Mouse (Mus musculus) layer of hippocampus, adult 8-10 months (tissue): ENCODE results near the gene Yeats2. TPM values are rescaled to one million over a fixed set of nuclear protein-coding genes. Genes with fewer than 3 reads are reported as not detected.
"Not testable (repeated sequence)": the region's sequence is repeated elsewhere in the genome, so short reads cannot be mapped to it uniquely, and the experiment has no call there.

Source experiments
- DNase-seq, 2 experiments: peaks; one replicate each; pipeline ENCODE4 v3.0.0; 2022; ENCODE audit warnings: low spot score in 2 of 2
- total RNA-seq, 4 experiments: library from RNA; stranded (reverse); gene quantifications; 2 replicates each; pipeline ENCODE4 v1.2.4; 2022

Gene Yeats2
- 10 to 100 TPM; 32.7 to 58.6 (median 42.8) TPM for total RNA-seq

DNA sequence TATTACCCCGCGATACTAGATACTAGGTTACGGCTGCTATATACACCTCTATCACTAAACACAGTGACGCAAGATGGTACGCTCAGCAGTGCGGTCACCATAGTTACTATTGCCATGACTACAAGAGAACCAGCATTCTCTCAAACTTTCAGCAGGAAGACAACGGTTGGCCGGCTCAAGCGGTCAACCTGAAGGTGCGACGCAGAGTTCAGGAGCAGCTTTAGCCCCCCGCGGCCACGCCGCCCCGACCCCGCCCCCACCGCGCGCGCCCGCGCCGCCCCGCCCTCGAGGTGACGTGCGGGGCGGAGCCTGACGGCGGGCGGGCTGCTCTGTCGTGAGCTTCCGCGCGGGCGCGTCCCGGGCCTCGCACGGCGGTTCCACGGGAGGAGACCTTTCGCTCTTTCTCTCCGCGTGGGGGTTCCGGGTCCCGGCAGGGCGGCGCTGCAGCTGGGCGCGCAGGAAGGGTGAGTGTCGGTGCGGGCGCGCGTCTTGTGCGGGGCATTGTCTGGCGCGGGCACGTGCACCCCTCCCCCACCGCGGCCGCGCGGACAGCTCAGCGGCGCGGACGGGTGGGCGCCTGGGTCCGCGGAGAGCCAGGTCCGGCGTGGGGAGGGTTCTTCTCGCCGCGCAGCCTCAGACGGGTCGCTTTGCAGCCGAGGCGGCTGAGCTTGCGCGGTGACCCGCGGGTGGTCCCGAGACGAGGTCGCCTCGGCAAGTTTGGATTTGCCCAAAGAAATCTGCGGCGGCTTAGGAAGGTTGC lies at the start of gene Yeats2:
Gene Yeats2 (plus strand): TSS at position 292 of the 760 bp plus-strand sequence.
- DNase-seq: peak; percentile 71 to 79

DNA sequence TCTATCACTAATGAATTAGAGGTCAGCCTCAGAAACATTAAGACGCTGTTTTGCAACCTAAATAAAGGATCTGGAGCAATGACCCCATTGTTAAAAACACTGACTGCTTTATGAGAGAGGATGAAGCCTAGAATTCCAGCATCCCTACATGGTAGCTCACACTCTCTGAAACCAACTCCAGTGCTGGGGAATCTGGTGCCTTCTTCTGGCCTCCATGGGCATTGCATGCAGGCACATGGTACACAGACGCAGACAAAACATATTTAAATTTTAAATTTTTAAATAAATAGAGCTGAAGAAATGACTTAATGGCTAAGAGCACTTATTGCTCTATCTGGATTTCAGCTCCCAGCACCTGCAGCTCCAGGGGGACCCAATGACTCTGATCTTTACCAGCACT lies 44.9 kb upstream of the Yeats2 start:
- no peak for DNase-seq

DNA sequence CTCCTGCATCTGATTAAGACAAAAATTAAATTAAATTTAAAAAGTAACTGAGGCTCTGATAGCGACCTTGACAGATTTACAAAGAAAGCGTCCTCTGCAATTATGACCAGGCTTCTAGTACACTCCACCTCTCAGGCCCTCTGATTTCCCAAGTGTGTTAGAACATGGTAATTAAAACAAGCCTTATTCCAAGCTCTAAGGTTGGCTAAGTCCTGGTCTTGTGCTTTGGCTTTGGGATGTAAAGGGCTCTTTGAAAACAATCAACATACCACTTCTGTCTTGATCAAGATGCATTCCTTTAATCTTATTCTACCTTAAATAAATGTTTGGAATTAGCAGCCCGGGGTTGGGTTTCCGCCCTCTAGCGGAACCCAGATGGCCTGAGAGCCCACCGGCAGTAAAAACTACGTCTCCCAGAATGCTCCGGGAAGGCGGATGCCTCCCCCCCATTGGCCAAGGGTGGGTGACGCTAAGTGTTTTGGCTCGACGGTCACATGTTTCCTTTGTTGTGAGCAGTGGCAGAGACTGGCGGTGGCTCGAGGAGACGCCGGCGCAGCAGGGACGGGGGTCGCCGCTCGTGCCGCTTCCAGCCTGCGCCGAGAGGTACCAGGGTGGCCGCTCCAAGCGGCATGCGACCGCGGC lies 43.7 kb upstream of the Yeats2 start, which contains the start of gene Klhl24:
Gene Klhl24 (plus strand): TSS at position 474 of the 642 bp plus-strand sequence.
- DNase-seq: peak; percentile 94 to 95

DNA sequence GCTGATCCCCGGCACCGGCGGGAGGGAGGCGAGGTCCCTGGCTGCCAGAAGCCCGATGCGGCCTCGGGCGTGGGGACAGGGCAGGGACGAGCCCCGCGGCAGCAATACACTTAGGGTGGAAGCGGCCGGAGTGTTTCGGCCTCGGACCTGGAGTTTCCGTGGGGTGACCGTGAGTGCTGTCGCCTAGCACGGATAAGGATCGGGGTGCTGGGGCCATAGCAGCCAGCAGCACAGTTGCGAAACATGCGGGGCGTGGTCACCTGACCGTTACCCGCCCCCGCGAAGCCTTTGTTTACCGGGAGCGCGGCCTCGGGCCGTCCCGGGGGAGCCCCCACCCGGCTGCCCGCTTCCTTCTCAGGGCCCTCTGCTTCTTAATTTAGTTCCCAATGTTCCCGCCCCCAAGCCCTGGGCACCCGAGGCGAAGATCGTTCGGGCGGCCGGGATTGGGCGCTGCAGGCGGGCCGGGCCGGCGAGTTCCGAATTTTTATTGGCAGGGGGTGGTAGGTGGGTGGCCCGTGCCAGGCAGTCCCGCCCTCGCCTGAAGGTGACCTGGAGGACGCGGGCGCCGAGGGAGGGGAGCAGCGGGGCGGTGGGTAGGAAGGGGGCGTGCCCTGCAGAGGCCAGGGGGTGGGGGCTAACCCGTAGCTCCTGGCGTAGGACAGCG lies 43.0 kb upstream of the Yeats2 start:
- peak; percentile 88 to 90 for DNase-seq

DNA sequence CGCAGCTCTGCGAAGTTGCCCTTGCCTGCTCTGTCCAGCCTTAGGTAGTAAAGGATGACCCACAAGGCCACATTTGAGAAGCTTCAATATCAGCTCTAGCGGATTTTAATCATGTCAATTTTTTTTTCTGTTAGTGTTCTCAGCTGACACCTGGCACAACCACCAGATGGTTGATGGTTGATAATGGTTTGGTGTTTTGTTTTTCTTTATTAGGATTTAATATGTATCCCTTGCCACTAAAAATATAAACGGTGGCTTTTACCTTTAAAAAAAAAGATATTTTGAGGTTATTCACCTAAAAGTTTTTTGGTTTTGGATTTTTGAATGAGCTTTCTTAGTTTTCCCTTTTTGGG lies 42.5 kb upstream of the Yeats2 start:
- DNase-seq: no peak

DNA sequence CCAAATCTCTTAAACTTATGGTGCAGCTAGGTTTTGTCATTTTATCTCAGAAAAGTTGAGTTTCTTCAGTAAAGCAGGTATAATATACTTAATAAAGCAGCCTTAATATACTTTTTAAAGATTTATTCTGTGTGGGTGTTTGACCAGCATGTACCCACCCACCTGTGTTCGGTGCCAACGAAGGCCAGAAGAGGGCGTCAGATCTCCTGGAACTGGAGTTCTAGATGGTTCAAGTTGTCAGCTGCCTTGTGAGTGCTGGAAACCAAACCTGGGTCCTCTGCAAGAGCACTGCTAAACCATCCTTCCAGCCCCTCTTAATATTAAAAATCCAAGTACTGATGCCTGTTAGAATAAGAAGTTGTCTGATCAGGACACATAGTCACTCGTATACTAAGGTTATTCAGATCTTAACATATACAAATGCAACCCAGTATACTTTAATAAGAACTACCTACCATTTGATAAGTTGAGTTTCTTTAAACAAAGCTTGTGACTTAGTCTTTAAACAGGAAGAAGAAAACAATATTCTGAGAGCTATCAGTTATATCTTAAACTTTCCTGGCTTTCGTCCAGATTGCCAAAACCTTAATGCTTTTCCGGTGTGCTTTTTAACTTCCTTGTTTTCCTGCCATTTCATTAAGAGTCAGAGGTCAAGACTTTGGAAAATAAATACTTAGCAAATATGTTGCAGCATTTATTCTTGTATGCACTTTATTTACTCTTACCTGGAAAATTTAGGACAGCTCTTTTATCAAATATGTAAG lies 41.8 kb upstream of the Yeats2 start:
- DNase-seq: no peak

DNA sequence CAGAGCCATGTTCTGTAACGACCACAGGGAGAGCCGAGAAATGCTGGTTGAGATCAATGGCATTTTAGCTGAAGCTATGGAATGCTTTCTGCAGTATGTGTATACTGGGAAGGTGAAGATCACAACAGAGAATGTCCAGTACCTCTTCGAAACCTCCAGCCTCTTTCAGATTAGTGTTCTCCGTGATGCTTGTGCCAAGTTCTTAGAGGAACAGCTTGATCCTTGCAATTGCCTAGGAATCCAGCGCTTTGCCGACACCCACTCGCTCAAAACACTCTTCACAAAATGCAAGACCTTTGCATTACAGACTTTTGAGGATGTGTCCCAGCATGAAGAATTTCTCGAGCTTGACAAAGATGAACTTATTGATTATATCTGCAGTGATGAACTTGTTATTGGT lies 33.9 kb upstream of the Yeats2 start:
- no peak for DNase-seq

DNA sequence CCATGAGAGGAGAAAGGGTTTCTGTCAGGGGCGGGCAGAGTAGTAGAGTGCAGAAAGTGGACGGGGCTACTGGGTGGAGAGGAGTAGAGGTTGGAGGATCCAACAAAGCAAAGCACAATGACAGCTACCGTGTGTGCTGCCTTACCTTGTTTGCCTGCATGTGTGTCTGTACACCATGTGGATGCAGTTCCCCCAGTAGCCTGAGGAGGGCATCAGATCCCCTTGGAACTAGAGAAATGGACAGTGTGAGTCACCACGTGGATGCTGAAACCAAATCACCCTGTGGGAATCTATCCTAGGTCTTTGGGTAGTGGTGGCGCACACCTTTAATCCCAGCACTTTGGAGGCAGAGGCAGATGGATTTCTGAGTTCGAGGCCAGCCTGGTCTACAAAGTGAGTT lies 31.9 kb upstream of the Yeats2 start:
- DNase-seq: no peak

DNA sequence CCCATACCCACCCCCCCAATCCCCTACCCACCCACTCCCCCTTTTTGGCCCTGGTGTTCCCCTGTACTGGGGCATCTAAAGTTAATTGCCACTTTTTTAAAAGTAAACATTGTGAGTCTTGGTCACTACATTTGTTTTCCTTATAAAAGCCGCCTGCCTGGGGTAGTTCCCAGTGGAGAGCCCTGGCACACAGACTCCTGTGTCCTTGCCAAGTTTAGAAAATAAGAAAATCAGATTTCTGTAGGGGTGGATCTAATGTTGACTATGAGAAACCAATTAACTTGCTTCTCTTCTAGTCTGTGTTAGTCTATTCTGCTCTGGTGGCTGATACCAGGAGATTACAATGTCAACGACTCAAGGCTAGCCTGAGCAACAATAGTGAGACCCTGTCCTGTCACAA lies 28.2 kb upstream of the Yeats2 start:
- no peak for DNase-seq

DNA sequence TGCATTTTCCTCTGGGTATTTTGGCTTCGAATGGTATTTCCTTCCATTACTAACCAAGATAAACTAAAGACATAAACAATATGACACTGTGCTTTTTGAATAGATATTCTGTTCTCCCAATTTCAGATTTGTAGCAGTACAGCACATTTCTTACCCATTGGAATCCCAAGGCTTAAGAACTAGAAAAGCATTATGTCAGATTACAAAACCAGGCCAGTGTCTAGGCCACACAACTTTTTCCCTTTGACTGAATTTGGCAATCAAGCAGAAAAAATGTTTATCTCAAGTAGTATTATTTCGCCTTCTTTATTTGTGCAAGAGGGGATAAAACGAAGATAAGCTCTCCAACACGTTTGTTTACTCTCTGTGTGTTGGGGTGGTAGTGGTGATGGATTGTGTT lies 24.8 kb upstream of the Yeats2 start:
- no peak for DNase-seq

DNA sequence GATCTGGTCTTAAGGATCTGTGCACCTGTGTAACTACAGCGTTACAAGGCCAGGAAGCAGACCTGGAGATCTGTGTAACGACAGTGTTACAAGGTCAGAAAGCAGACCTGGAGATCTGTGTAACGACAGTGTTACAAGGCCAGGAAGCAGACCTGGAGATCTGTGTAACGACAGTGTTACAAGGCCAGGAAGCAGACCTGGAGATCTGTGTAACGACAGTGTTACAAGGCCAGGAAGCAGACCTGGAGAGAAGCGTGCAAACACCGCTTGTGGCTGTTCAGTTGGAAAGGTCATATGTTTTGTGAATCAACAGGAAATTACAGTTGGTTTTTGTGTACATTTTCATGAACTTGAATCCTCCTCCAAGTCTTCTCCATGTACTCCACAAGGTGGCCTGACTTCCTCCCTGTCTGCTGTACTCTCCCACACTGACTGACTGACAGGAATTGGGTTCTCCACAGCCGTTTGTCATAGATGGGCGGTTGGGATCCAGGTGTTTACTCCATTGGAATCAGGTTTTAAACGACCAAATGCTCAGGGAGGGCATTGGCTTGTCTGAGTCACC lies 14.5 kb upstream of the Yeats2 start:
- DNase-seq: not testable (repeated sequence)

DNA sequence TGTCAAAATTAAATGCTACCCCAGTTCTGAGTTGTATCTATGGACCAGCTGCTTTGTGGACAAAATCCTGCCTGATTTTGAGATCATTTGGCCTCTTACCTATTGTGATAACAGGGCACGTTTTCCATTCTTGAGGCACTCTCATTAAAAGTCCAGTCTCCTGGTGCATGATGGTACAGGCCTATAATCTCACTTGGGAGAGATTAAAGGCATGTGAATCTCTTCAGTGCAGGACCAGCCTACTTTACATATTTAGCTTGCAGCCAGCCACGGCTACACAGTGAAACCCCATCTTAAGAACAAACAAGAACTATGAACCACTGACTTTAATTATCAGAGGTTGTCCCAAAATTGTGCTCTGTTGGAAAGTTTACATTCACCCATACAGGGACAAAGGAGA lies 10.5 kb upstream of the Yeats2 start:
- DNase-seq: no peak

DNA sequence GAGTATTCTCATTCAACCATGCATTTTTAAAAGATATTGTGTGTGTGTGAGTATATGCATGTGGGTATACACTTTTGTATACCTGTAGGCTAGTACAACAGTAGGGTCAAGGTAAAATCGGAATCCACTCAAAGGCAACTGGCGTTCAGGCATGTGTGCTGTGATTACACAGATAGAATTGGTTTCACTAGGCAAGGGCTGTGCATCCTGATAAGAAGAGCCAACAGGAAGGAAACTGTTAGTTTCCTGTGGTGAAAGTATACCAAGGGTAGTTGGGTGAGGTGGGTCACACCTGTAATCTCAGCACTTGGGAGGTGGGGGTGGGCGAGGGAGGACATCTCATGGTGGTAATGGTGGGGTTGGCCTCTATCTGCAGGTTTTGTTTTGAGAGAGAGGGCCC lies 3.7 kb downstream of the Yeats2 start:
- no peak for DNase-seq

DNA sequence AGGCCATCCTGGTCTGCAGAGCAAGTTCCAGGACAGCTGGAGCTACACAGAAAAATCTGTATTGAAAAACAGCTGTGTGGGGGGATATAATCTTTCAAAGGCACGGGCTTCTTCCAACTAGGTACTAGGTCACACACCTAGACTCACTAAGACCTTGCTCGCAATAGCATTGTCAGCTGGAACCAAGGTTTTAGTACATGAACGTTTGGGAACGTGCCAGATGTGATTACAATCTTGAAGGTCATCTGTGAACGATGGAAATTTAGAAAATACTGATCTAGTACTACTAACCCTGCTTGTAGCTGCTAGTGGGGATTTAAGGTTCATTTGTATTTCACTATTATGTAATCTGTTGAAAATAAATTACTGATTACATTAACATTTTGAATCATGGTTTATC lies 11.1 kb downstream of the Yeats2 start:
- DNase-seq: no peak

DNA sequence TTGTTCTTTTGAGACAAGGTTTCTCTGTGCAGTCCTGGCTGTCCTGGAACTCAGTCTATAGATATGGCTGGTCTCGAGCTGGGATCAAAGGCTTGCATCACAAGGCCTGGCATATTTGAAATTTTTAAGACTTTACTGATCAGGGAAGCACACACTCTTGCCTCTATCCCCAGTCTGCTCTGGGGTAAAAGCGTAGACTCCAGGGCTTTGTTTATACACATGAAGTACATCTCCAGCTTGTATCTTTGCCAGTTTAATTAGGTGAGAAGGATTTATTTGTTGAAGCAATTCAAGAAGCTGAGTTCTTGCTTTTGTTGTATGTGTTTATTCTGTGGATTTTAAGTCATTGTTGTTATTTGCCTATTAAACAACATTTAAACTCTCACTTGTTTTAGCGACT lies 12.9 kb downstream of the Yeats2 start:
- DNase-seq: no peak

DNA sequence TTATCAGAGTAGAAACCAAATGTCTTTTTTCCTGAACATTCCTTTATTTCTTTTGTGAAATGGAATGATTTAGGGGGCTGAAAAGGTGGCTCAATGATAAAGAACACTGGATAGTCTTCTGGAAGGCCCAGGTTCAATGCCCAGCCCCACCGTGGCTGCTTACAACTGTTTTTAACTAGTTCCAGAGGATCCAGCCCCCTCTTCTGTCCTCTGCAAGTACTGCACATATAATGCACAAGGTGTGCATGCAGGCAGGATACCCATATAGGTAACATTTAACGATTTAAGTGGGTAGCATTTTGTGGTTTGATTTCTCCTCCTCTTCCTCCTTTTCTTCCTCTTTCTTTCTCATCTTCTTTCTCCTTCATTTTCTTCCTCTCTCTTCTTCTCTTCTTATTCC lies 19.3 kb downstream of the Yeats2 start:
- DNase-seq: no peak

DNA sequence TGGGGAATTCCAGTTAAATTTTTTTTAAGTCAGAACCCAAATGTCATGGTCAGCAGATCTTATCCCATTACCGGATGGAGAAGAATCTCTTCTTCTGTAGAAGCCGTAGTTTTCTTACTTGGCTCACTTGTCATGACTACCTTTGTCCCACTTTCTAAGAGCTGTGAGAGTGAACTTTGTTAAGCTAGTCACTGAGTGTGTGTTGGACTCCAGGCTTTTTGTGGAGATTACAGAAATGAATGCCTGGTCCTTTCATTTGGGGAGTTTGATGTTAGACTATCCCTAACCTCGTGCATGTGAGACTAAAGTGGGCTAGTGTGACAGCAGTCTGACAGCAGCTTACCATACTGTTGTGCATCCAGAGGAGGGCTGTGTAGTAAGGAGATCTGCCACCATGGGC lies 28.2 kb downstream of the Yeats2 start:
- DNase-seq: no peak

DNA sequence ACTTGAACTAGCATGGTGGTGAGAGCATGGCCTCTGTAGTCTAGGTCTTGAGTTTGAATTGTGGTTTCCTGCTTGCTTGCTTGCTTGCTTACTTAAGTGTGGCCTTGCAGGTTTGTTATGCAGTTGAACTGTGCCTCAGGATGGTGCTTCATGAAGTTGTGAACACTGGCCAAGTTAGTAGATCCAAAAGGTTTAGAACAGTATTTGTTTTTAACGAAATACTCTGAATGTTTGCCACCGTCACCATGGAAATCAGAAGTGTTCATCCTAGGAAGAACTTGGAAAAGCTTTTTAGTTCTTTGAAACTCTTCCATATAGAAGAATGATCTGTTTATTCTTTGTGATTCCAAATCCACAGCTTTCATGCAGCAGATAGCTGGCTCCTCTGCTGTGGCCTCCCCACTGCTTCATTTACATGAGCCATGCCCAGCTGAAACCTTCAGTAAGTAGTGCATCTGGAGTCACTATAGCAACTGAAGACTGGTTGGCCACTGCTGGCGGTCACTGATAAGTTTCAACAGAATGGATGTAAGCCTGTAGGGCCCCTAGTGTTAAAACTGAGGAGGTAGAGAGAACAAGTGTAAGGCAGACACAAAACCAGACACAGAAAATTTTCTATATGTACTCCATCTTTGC lies 28.7 kb downstream of the Yeats2 start:
- peak in 1 of 2 experiments; percentile 9 for DNase-seq

DNA sequence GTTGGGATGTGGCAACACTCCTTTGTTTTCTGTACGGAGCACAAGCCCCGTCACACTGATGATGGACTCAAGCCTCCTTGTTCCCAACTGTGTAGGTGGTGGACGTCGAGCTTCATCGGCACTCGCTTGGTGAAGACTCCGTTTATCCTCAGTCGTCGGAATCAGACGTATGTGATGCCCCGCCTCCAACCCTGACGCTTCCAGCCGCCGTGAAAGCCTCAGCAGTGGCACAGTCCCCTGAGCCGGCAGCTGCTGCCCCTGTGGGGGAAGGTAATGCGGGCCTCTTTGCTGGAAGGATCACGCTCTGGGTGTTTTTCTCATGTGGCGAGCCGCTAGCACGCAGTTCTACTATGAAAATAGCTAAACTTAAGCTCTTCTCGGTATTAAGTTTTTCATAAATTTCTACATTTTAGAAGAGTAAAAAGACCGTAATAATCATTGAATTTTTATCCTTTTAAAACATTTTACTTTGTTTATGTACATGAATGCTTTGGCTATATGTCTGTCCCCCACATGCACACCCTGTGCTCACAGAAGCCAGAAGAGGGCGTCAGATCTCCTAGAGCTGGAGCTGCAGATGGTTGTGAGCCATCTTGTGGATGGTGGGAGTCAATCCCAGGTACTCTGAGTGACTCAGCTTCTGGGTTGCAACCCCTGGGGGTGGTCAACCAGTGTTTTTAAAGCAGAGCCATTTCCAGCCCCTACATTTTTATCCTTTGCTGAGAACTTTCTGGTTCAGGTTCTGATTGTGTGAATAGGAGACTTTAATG lies 38.7 kb downstream of the Yeats2 start:
- DNase-seq: no peak

DNA sequence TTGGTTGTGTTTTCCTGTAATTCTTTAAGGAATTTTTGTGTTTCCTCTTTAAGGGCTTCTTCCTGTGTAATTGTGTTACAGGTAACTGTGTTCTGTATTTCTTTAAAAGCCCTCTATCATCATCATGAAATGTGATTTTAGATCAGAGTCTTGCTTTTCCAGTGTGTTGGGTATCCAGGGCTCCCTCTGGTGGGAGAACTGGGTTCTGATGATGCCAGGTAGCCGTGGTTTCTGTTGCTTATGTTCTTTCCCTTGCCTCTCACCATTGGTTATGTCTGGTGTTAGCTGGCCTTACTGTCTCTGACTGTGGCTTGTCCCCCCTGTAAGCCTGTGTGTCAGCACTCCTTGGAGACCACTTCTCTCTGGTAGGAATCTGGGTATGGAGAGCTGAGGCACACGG lies 44.5 kb downstream of the Yeats2 start:
- no peak for DNase-seq
